Mouse (Mus musculus): ENCODE measurements at regions not wholly inside any gene's neighbourhood (a gene's known extent, or its start where the extent isn't known, plus 50 kb on each side); places are given as distances from the start of the nearest gene placed in this dataset.

DNA sequence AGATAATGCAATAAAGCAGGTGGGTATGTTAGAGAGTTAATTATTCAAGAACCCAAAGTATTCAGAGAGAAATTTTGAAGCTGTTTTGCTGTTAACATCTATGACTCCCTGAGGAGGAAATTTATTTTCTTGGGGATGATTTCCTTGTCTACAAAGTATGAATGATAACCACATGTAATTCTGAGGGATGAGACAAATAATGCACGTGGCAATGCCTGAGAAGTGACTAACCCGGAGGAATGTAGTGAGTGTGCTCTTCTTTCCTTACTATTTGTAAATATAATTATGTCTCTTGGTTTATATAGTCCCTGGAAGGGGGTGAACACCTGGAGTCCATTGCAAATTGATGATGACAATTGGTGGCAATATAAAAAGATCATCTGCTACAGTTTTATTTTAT lies 981.1 kb downstream of the Slc22a22 start:
- TF ChIP-seq POLR2A (IDR thresholded peaks at IDR 0.05; ENCODE audit: borderline replicate concordance, insufficient read depth, low read length) (no peak), CTCF (IDR thresholded peaks at IDR 0.05; ENCODE audit: borderline replicate concordance, insufficient read depth, low read depth, low read length) (no peak)
